Mouse (Mus musculus) CH12.LX (cell line): ENCODE measurements around the gene Atp11c.

Experiments
- CHD1 ChIP-seq: IDR thresholded peaks from 2 replicates; pipeline ENCODE4 v1.6.1; 2012; ENCODE audit warnings: low read depth, low read length, improper control_type of control experiment, inconsistent platforms
- CTCF ChIP-seq, 2 experiments: IDR thresholded peaks in 1 of 2; conservative IDR thresholded peaks in 1 of 2; 2 replicates each; pipeline ENCODE4 v1.5.1; 2011 to 2012; ENCODE audit warnings: low read depth in 2 of 2, low read length in 2 of 2, improper control_type of control experiment in 1 of 2, inconsistent platforms in 1 of 2, mild to moderate bottlenecking in 1 of 2, moderate library complexity in 1 of 2
- GABPA ChIP-seq: IDR thresholded peaks from 2 replicates; pipeline ENCODE4 v1.6.1; 2012; ENCODE audit warnings: low read depth, low read length, improper control_type of control experiment, inconsistent platforms; ENCODE audit not compliant: insufficient replicate concordance
- MAFK ChIP-seq: IDR thresholded peaks from 2 replicates; pipeline ENCODE4 v1.6.1; 2011; ENCODE audit warnings: low read length, improper control_type of control experiment; ENCODE audit not compliant: insufficient replicate concordance
- POLR2A ChIP-seq: IDR thresholded peaks from 2 replicates; pipeline ENCODE4 v1.6.1; 2011; ENCODE audit warnings: low read depth, mild to moderate bottlenecking, improper control_type of control experiment, low read length
- RAD21 ChIP-seq: IDR thresholded peaks from 2 replicates; pipeline ENCODE4 v1.6.1; 2011; ENCODE audit warnings: low read depth, mild to moderate bottlenecking, low read length, improper control_type of control experiment, moderate library complexity
- TBP ChIP-seq: conservative IDR thresholded peaks from 2 replicates; pipeline ENCODE4 v1.6.1; 2011; ENCODE audit warnings: low read depth, low read length, improper control_type of control experiment
- UBTF ChIP-seq: IDR thresholded peaks from 2 replicates; pipeline ENCODE4 v1.6.1; 2012; ENCODE audit warnings: low read depth, mild to moderate bottlenecking, inconsistent platforms, low read length, improper control_type of control experiment, moderate library complexity
- ZC3H11A ChIP-seq: IDR thresholded peaks from 2 replicates; pipeline ENCODE4 v1.6.1; 2012; ENCODE audit warnings: low read depth, mild to moderate bottlenecking, inconsistent platforms, low read length, improper control_type of control experiment

DNA sequence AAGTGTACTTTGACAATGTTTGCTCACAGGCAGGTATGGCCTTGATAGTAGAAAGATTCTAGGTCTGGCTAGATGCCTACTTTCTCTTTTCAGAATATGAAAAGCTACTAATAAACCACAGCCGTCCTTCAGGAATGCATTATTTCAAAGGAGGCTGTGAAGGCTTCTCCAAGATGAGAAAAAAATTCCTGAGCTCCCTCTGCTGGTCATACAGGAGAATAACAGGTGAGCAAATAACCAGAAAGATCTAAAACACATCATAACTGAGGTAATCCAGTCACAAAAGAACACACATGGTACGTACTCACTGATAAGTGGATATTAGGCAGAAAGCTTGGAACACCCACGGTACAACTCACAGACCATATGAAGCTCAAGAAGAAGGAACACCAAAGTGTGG, 16.7 kb upstream of the Atp11c start:
- TF ChIP-seq POLR2A = no peak
- TF ChIP-seq GABPA = no peak
- peak in 1 of 2 experiments; percentile 35; a peak in 3 of 4 replicates for TF ChIP-seq CTCF (conservative IDR thresholded peaks at IDR 0.05 in 1 of 2, IDR thresholded peaks at IDR 0.05 in 1 of 2; ENCODE audit: low read depth in 2 of 2, low read length in 2 of 2)
- peak; percentile 4 for TF ChIP-seq RAD21
- no peak for TF ChIP-seq CHD1
- TF ChIP-seq TBP = no peak
- no peak for TF ChIP-seq UBTF
- no peak for TF ChIP-seq ZC3H11A
- TF ChIP-seq MAFK = no peak
